Mouse (Mus musculus) cortical plate, adult 2 months (tissue): ENCODE results near the gene Wdr4.

ENCODE experiments used
- CTCF ChIP-seq: fragments of 200-500 bp; IDR thresholded peaks from 2 replicates; pipeline ENCODE4 v1.5.1; 2011; ENCODE audit warnings: mild to moderate bottlenecking, control low read depth, low read length; ENCODE audit not compliant: insufficient read depth; ENCODE audit errors: extremely low read depth
- POLR2A ChIP-seq: fragments of 200-500 bp; IDR thresholded peaks from 2 replicates; pipeline ENCODE4 v1.6.1; 2011; ENCODE audit warnings: mild to moderate bottlenecking, low read length, control low read depth; ENCODE audit not compliant: insufficient read depth; ENCODE audit errors: extremely low read depth

DNA sequence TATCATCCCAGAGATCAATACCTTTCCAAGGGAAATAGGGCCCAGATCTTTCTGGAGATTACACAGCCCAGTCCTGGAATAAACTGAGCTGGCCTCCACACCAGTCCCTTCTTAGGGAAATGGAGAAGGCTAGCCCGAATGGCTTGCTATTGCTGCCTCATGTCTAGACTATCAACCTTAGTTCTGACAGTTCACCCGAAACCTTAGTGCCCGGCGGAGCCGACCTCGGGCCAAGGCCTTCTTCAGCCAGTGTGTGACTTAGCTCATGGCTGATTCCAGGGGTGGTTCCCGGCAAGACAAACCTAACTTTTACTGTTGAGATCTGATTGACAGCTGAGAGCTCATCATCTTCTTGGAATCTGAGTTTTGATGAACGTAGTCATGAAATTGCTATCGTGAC is 65.7 kb downstream of the Wdr4 start:
- TF ChIP-seq CTCF = no peak
- no peak for TF ChIP-seq POLR2A
